Mouse (Mus musculus) heart, embryonic 11.5 days (tissue): ENCODE data around the gene Rin3. TPM values are rescaled to one million over a fixed set of nuclear protein-coding genes. Genes with fewer than 3 reads are reported as not detected.

Source experiments
- ATAC-seq: fragments of 200-750 bp; cut with Nextera tagmentation; replicated peaks from 2 replicates; pipeline ENCODE4 v1.8.0; 2017; ENCODE audit warnings: moderate library complexity; ENCODE audit not compliant: insufficient number of reproducible peaks, low FRiP score, low TSS enrichment
- H3K27ac ChIP-seq: fragments of 300-500 bp; sonication (generic); 2 replicates; pipeline ENCODE4 v1.5.1; 2014; ENCODE audit warnings: mild to moderate bottlenecking, low read depth, low read length
- H3K27me3 ChIP-seq: fragments of 300-500 bp; sonication (generic); 2 replicates; pipeline ENCODE4 v1.6.1; 2014; ENCODE audit warnings: mild to moderate bottlenecking, low read length, mixed read lengths; ENCODE audit not compliant: control insufficient read depth, insufficient read depth
- H3K36me3 ChIP-seq: fragments of 300-500 bp; sonication (generic); 2 replicates; pipeline ENCODE4 v1.6.1; 2014; ENCODE audit warnings: mild to moderate bottlenecking, low read length, moderate library complexity, mixed read lengths; ENCODE audit not compliant: control insufficient read depth, insufficient read depth
- H3K4me1 ChIP-seq: fragments of 300-500 bp; sonication (generic); 2 replicates; pipeline ENCODE4 v1.6.1; 2014; ENCODE audit warnings: low read length; ENCODE audit not compliant: control insufficient read depth, insufficient read depth
- H3K4me2 ChIP-seq: fragments of 300-500 bp; sonication (generic); 2 replicates; pipeline ENCODE4 v1.6.1; 2014; ENCODE audit warnings: mild to moderate bottlenecking, moderate library complexity
- H3K4me3 ChIP-seq: fragments of 300-500 bp; sonication (generic); 2 replicates; pipeline ENCODE4 v1.5.1; 2014; ENCODE audit warnings: low read depth, low read length
- H3K9ac ChIP-seq: fragments of 300-500 bp; sonication (generic); 2 replicates; pipeline ENCODE4 v1.6.1; 2014; ENCODE audit warnings: mild to moderate bottlenecking, low read depth, low read length, moderate library complexity
- H3K9me3 ChIP-seq: fragments of 300-500 bp; sonication (generic); replicated peaks from 2 replicates; pipeline ENCODE4 v1.6.1; 2016; ENCODE audit warnings: low read length; ENCODE audit not compliant: control insufficient read depth
- WGBS: fragments of 180-500 bp; shearing (Covaris S2); extraction: QIAGEN DNeasy Blood & Tissue Kit; methylation state at CpG from one replicate; pipeline ENCODE4 v1.1.7; 2014; ENCODE audit not compliant: insufficient replicate concordance; 5-methylcytosine and 5-hydroxymethylcytosine counted together
- polyA plus RNA-seq: library from polyadenylated mRNA; unstranded; fragments of >200 nt; fragmentation: Nextera tagmentation; extraction: Ambion mirVana; gene quantifications from 2 replicates; pipeline ENCODE4 v1.2.1, GENCODE M21; 2014

Rin3 gene
- polyA plus RNA-seq, 1 experiment from 2014 or later = 10.2 TPM

GRCm38 (mm10) chr12:102251070-102251469 is 31.8 kb upstream of the Rin3 start:
- WGBS = 79% methylated on average over 3 of the region's 3 CpGs
- H3K9me3 ChIP-seq = no peaks in the 10 kb centered on the region
- H3K27ac ChIP-seq = no peak overlapping the region
- H3K36me3 ChIP-seq = no peaks in the 10 kb centered on the region
- H3K4me1 ChIP-seq = no peaks in the 10 kb centered on the region
- H3K4me2 ChIP-seq = no peak overlapping the region
- no peak for ATAC-seq
- H3K4me3 ChIP-seq = no peak overlapping the region
- H3K9ac ChIP-seq = no peak overlapping the region
- no peaks in the 10 kb centered on the region for H3K27me3 ChIP-seq

GRCm38 (mm10) chr12:102251985-102252384 is 30.9 kb upstream of the Rin3 start:
- Histone ChIP-seq H3K27ac (no peak overlapping the region), H3K4me1 (no peaks in the 10 kb centered on the region), H3K27me3 (no peaks in the 10 kb centered on the region), H3K4me3 (no peak overlapping the region), H3K36me3 (no peaks in the 10 kb centered on the region), H3K9me3 (no peaks in the 10 kb centered on the region), H3K9ac (no peak overlapping the region), H3K4me2 (no peak overlapping the region)
- no peak for ATAC-seq
- 55% methylated on average over 3 of the region's 3 CpGs for WGBS

GRCm38 (mm10) chr12:102252525-102252924 is 30.3 kb upstream of the Rin3 start:
- ATAC-seq = no peak
- Histone ChIP-seq H3K36me3 (no peaks in the 10 kb centered on the region), H3K27me3 (no peaks in the 10 kb centered on the region), H3K27ac (no peak overlapping the region), H3K4me2 (no peak overlapping the region), H3K4me1 (no peaks in the 10 kb centered on the region), H3K9me3 (no peaks in the 10 kb centered on the region), H3K9ac (no peak overlapping the region), H3K4me3 (no peak overlapping the region)
- 74% methylated on average over 1 of the region's 1 CpGs for WGBS

DNA sequence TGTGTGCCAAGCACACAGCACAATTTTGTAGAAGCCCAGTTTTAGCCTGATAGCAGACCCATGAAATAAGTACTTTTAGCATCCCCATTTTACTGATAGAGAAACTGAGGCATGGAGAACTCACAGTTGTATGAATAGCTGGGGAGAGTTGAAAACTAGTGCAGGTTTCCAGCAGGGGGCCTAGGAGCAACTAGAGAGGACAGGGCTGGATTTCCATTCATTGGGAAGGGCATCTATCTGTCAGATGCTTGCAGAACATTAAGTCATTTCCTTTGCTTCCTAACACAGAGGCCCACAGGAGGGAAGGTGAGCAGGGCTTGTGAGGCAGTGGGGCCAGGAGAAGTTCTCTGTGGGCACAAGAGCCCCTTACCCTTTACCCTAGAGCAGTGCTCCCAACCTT is 27.8 kb upstream of the Rin3 start:
- no peak overlapping the region for H3K4me2 ChIP-seq
- H3K4me1 ChIP-seq = no peaks in the 10 kb centered on the region
- H3K27me3 ChIP-seq = no peaks in the 10 kb centered on the region
- no peak overlapping the region for H3K9ac ChIP-seq
- H3K9me3 ChIP-seq = no peaks in the 10 kb centered on the region
- H3K27ac ChIP-seq = no peak overlapping the region
- ATAC-seq = no peak
- H3K36me3 ChIP-seq = no peaks in the 10 kb centered on the region
- no peak overlapping the region for H3K4me3 ChIP-seq

DNA sequence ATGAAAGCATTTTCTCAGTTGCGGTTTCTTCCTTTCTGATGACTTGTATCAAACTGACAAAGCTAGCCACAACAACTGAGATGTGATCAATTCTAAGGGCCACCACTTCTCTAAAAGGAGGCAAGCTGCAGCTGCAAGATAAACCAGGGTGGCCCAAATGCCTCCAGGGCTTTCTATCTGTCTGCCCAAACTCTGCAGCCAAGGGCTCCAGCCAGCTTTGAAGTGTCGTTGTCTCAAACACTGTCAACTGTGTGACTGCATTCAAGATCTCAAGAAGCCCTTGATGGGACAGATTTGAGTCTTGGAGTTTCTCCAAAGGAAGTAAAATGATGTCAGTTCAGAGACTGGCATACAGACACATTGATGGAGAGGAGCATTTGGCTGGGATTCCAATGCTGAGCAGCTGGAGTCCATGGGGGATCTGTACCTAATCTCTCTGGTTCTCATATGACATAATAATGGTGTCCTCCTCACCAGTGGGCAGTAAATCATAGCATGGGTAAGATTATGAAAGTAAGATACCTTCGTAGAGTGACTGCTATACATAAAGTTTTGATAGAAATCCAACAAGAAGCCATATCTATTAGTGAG is 24.2 kb upstream of the Rin3 start:
- ATAC-seq = no peak
- Histone ChIP-seq H3K9me3 (no peaks in the 10 kb centered on the region), H3K27me3 (no peaks in the 10 kb centered on the region), H3K27ac (no peak overlapping the region), H3K4me3 (no peak overlapping the region), H3K36me3 (no peaks in the 10 kb centered on the region), H3K4me2 (no peak overlapping the region), H3K9ac (no peak overlapping the region), H3K4me1 (peaks cover 11% of the 10 kb centered on the region)
- WGBS = 63% methylated on average over 3 of the region's 3 CpGs

DNA sequence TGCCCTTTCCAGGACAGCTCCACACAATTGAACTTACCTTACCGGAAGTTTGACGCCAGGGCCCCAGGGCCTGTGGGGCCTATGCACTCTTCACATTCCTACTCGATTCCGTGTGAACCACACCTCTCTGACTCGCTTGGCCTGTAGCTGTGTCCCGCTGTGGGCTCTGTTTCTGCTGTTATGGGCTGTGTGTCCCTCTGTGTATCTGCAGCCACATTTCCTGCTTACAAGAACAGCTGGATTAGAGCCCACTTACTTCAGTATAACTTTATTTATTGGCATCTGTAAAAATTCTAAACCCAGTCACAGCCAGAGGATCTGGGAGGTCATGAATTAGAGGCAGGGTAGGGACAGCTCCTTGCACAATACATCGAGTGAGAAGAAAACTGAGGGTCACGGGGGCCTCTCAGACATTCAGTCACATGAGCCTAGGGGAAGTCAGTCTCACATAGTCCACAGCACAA is 20.9 kb upstream of the Rin3 start:
- H3K27ac ChIP-seq = no peak overlapping the region
- H3K4me2 ChIP-seq = no peak overlapping the region
- no peaks in the 10 kb centered on the region for H3K27me3 ChIP-seq
- H3K36me3 ChIP-seq = no peaks in the 10 kb centered on the region
- no peak overlapping the region for H3K9ac ChIP-seq
- no peak overlapping the region for H3K4me3 ChIP-seq
- 27% methylated on average over 8 of the region's 8 CpGs for WGBS
- ATAC-seq = no peak; the same call in 1 of the 2 replicates
- peaks cover 11% of the 10 kb centered on the region for H3K4me1 ChIP-seq
- H3K9me3 ChIP-seq = no peaks in the 10 kb centered on the region

DNA sequence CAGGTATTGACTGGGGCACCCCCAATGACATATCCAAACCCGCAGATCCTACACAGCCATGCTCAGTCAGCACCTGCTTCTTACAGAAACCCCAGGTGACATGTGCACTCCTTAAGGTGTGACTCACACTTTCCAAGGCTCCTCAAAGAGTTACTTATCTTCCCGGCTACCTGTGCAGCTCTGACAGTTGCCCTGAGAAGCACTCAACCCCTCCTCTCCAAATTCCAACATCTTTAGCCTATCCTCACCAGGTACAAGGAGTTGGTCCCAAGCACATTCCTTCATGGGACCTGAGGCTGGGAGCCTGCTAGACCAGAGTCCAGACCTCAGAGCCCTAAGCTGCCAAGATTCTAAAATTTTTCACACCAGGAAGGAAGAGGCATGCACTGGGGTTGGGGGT is 20.0 kb upstream of the Rin3 start:
- H3K4me2 ChIP-seq = no peak overlapping the region
- no peak for ATAC-seq
- no peaks in the 10 kb centered on the region for H3K27me3 ChIP-seq
- no peak overlapping the region for H3K9ac ChIP-seq
- H3K36me3 ChIP-seq = no peaks in the 10 kb centered on the region
- H3K9me3 ChIP-seq = no peaks in the 10 kb centered on the region
- peaks cover 11% of the 10 kb centered on the region for H3K4me1 ChIP-seq
- whole genome bisulfite sequencing = 80% methylated on average over 2 of the region's 2 CpGs
- no peak overlapping the region for H3K27ac ChIP-seq
- H3K4me3 ChIP-seq = no peak overlapping the region

GRCm38 (mm10) chr12:102263249-102263648 is 19.6 kb upstream of the Rin3 start:
- H3K4me1 ChIP-seq = peaks cover 11% of the 10 kb centered on the region
- no peaks in the 10 kb centered on the region for H3K9me3 ChIP-seq
- no peaks in the 10 kb centered on the region for H3K36me3 ChIP-seq
- H3K4me2 ChIP-seq = no peak overlapping the region
- ATAC-seq = no peak
- H3K27me3 ChIP-seq = no peaks in the 10 kb centered on the region
- no peak overlapping the region for H3K9ac ChIP-seq
- H3K4me3 ChIP-seq = no peak overlapping the region
- no peak overlapping the region for H3K27ac ChIP-seq

GRCm38 (mm10) chr12:102266433-102266832 is 16.4 kb upstream of the Rin3 start:
- 81% methylated on average over 8 of the region's 8 CpGs for WGBS
- no peaks in the 10 kb centered on the region for H3K9me3 ChIP-seq
- no peaks in the 10 kb centered on the region for H3K36me3 ChIP-seq
- no peak overlapping the region for H3K27ac ChIP-seq
- no peak overlapping the region for H3K4me2 ChIP-seq
- H3K9ac ChIP-seq = no peak overlapping the region
- ATAC-seq = no peak
- H3K27me3 ChIP-seq = no peaks in the 10 kb centered on the region
- H3K4me1 ChIP-seq = peaks cover 10% of the 10 kb centered on the region
- H3K4me3 ChIP-seq = no peak overlapping the region
